Mouse (Mus musculus) liver, embryonic 11.5 days (tissue): Measurements from ENCODE around the gene Rasa2. TPM values are rescaled to one million over a fixed set of nuclear protein-coding genes. Genes with fewer than 3 reads are reported as not detected.
A peak's percentile ranks its signal among the peaks of the same experiment; 100 is the strongest.

Source experiments
- ATAC-seq: fragments of 200-750 bp; cut with Nextera tagmentation; replicated peaks from 2 replicates; pipeline ENCODE4 v1.8.0; 2017; ENCODE audit warnings: moderate number of reproducible peaks, mild to moderate bottlenecking, moderate TSS enrichment, moderate library complexity; ENCODE audit not compliant: low FRiP score
- DNase-seq: peaks from one replicate; pipeline ENCODE4 v3.0.0-alpha.2; 2017; ENCODE audit warnings: low spot score
- H3K27ac ChIP-seq: fragments of 300-500 bp; sonication (generic); 2 replicates; pipeline ENCODE4 v1.5.1; 2014; ENCODE audit warnings: mild to moderate bottlenecking, low read depth, low read length, control low read depth
- H3K27me3 ChIP-seq: fragments of 300-500 bp; sonication (generic); replicated peaks from 2 replicates; pipeline ENCODE4 v1.6.1; 2014; ENCODE audit warnings: low read length, mixed read lengths; ENCODE audit not compliant: control insufficient read depth, insufficient read depth
- H3K36me3 ChIP-seq: fragments of 300-500 bp; sonication (generic); 2 replicates; pipeline ENCODE4 v1.6.1; 2014; ENCODE audit warnings: mild to moderate bottlenecking, low read length, moderate library complexity, mixed read lengths; ENCODE audit not compliant: control insufficient read depth, insufficient read depth
- H3K4me1 ChIP-seq: fragments of 300-500 bp; sonication (generic); replicated peaks from 2 replicates; pipeline ENCODE4 v1.6.1; 2014; ENCODE audit warnings: low read length, mixed read lengths; ENCODE audit not compliant: control insufficient read depth, insufficient read depth
- H3K4me2 ChIP-seq: fragments of 300-500 bp; sonication (generic); 2 replicates; pipeline ENCODE4 v1.6.1; 2014; ENCODE audit warnings: mild to moderate bottlenecking, control low read depth, moderate library complexity
- H3K4me3 ChIP-seq: fragments of 300-500 bp; sonication (generic); 2 replicates; pipeline ENCODE4 v1.5.1; 2014; ENCODE audit warnings: low read depth, low read length, control low read depth
- H3K9ac ChIP-seq: fragments of 300-500 bp; sonication (generic); 2 replicates; pipeline ENCODE4 v1.6.1; 2014; ENCODE audit warnings: low read depth, low read length, control low read depth
- H3K9me3 ChIP-seq: fragments of 300-500 bp; sonication (generic); 2 replicates; pipeline ENCODE4 v1.6.1; 2016; ENCODE audit warnings: low read length, inconsistent platforms, mixed read lengths; ENCODE audit not compliant: control insufficient read depth
- WGBS: fragments of 180-500 bp; shearing (Covaris S2); extraction: QIAGEN DNeasy Blood & Tissue Kit; methylation state at CpG from one replicate; pipeline ENCODE4 v1.1.7; 2014; 5-methylcytosine and 5-hydroxymethylcytosine counted together
- polyA plus RNA-seq: library from polyadenylated mRNA; unstranded; fragments of >200 nt; fragmentation: Nextera tagmentation; extraction: Ambion mirVana; gene quantifications from 2 replicates; pipeline ENCODE4 v1.2.1, GENCODE M21; 2014

Rasa2 gene
- polyA plus RNA-seq, 1 experiment from 2014 or later: 9.7 TPM

DNA sequence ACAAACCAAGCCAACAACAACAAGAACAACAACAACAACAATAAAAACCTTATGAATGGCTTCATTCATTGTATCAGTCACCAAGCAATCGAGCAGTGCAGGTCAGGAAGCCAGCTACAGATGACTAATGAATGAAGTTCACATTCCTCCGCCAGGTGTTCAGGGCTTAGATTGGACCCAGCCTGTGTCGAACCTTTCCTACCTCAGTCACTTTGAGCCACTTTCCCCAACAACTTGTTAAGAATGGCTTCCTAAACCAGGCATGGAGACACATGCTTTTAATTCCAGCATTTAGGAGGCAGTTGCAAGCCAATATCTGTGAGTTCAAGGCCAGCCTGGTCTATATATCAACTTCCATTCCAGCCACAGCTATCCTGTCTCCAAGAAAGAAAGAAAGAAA is 4.5 kb upstream of the Rasa2 start:
- WGBS: 80% methylated on average over 3 of the region's 3 CpGs
- no peak overlapping the region for H3K4me3 ChIP-seq
- ATAC-seq (no peak), DNase-seq (no peak)
- peaks cover 4% of the 10 kb centered on the region; the same call in 1 of the 2 replicates for H3K27me3 ChIP-seq
- H3K9me3 ChIP-seq: no peaks in the 10 kb centered on the region
- no peak overlapping the region for H3K9ac ChIP-seq
- H3K4me2 ChIP-seq: no peak overlapping the region
- H3K27ac ChIP-seq: no peak overlapping the region
- H3K4me1 ChIP-seq: peaks cover 10% of the 10 kb centered on the region
- H3K36me3 ChIP-seq: no peaks in the 10 kb centered on the region

DNA sequence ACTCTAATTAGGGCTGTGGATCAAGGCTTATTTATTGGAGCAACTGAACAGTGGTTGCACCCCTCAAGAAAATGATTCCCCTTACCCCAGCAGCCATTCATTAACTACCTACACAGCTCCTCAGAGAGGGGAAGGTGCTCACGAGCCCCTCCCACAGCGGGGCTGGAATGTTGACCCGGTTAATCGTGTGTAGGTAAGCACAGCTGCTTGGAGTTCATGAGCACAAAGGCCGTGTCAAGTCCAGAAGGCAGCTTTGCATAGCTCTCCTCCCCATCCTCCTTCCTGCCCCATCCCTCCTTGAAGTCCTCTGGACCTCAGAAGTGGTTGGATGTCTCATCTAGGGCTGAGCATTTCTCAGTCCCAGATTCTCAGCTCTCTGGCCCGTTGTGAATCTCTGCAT is 3.8 kb upstream of the Rasa2 start:
- ATAC-seq: no peak
- DNase-seq: no peak
- Histone ChIP-seq H3K9me3 (no peaks in the 10 kb centered on the region), H3K9ac (no peak overlapping the region), H3K4me3 (no peak overlapping the region), H3K36me3 (no peaks in the 10 kb centered on the region), H3K4me2 (no peak overlapping the region), H3K27me3 (peaks cover 4% of the 10 kb centered on the region; the same call in 1 of the 2 replicates), H3K4me1 (peaks cover 10% of the 10 kb centered on the region), H3K27ac (no peak overlapping the region)
- 67% methylated on average over 6 of the region's 6 CpGs for WGBS

DNA sequence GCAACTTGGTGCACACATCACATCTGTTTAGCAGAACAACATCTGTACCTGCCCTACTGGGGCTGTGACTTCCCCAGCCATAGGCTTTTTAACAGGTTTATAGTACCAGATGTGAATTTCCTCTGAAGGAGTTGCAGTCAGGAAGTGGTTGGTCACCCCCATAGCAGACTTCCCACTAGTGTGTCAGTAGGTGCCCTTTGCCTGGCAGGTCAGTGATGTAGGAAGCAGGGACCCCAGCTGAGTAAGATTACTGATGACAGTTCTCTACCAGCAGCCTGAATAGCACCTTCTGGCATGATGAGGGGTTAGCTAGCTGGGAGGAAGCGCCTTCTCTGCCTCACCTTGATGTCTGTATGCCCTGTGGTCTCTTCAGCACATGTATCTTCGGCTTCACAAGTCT is 2.4 kb upstream of the Rasa2 start:
- DNase-seq: no peak
- Histone ChIP-seq H3K4me2 (no peak overlapping the region), H3K27ac (no peak overlapping the region), H3K27me3 (peaks cover 4% of the 10 kb centered on the region; the same call in 1 of the 2 replicates), H3K9ac (no peak overlapping the region), H3K4me1 (peaks cover 7% of the 10 kb centered on the region), H3K9me3 (no peaks in the 10 kb centered on the region), H3K36me3 (no peaks in the 10 kb centered on the region), H3K4me3 (no peak overlapping the region)
- ATAC-seq: no peak
- 81% methylated on average over 2 of the region's 2 CpGs for WGBS

DNA sequence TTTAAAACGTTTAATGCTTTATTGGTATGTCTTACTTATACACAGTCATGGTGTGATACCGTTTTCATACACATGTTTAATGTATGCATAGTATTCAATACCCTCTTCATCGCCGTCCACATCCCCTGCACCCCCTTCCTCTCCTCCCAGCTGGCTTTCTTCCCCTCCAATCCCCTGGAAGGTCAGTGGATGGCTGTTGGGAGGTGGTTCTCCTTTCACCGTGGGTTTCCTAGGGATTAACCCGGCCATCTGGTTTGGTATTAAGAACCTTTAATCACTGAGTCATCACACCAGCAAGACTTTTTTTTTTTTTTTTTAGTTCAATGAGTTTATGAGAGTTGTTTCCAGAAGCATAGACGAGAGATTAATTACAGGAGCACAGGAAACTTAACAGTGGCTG is 1.3 kb upstream of the Rasa2 start:
- 52% methylated on average over 7 of the region's 7 CpGs for WGBS

DNA sequence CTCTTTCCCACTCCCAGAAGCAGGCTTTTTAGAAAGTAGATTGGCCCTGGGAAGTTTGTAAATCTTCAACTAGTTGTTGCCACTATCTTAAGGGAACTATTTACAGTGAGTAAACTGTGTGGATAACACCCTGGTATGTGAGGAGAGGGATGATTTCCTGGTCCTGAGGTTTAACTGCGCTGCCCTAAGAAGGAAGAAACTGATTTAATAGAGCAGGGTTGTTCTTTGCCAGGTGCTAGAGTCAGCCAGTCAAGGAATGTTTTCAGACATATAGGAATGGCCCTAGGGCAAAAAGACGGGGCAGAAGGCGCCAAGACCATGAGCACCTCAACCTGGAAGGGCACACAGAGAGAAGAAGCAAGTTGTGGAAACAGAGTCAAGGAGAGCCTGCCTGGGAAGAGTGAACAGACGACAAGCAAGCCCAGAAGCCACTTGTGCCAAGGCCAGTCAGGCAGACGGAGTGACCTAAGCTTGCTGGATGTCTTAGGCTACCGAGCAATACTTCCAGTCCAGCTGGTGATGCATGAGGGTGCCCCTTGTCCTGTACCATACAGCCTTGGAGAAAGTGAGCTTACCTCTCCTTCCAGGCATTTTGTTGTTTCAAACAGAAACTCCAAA is 765 bp upstream of the Rasa2 start:
- Histone ChIP-seq H3K27me3 (peaks cover 4% of the 10 kb centered on the region; the same call in 1 of the 2 replicates), H3K4me1 (peaks cover 17% of the 10 kb centered on the region), H3K27ac (no peak overlapping the region), H3K4me2 (peak overlapping the region; percentile 93), H3K4me3 (peak overlapping the region; percentile 90), H3K36me3 (no peaks in the 10 kb centered on the region), H3K9me3 (no peaks in the 10 kb centered on the region), H3K9ac (peak overlapping the region; percentile 97)
- DNase-seq (no peak), ATAC-seq (no peak)
- WGBS: 64% methylated on average over 6 of the region's 6 CpGs

More for the DNA sequence above, 1.3 kb upstream of the Rasa2 start:
- Histone ChIP-seq H3K9me3 (no peaks in the 10 kb centered on the region), H3K36me3 (no peaks in the 10 kb centered on the region), H3K27ac (no peak overlapping the region), H3K4me1 (peaks cover 12% of the 10 kb centered on the region), H3K27me3 (peaks cover 4% of the 10 kb centered on the region; the same call in 1 of the 2 replicates), H3K9ac (no peak overlapping the region), H3K4me3 (no peak overlapping the region), H3K4me2 (no peak overlapping the region)
- DNase-seq (no peak), ATAC-seq (no peak)

DNA sequence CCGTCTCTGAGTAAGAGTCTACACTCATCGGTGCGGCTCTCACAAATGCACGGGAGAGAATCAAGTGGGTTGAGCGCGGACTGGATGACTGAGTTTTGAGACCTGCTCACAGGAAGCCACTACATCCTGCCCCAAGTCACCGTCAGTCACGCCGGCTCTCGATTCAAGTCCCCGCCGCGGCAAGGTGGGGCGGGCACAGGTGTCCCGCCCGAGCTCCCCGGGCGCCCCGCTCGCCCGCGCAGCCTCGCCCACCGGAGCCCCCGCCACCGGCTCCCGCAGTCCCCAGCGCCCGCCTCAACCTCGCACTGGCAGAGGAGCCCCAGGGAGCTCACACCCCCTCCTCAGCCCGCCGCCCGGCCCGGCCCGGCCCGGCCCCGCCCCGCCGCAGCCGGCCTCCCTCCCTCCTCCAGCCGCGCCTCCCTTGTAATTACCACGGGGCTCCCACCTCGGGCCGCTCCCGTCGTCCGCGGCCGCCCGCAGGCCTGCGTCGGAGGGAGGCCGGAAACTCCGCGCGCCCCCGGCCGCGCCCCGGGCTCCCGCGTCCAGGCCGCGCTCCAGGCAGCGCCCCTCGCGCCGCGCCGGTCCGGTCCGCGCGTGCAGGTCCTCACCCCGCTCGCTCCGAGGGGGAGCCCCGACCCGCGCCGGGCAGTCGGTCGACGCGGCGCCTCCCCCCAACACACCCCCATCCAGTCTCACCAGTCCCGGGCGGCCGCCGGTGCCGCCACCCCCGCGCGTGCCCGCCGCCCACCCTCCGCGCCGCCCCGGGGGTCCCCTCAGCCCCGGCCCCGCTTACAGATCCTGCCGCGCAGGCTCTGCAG is 637 bp downstream of the Rasa2 start:
- WGBS: under 1% methylated on average over 67 of the region's 105 CpGs
- peak overlapping the region; percentile 97 for H3K9ac ChIP-seq
- H3K27me3 ChIP-seq: peaks cover 4% of the 10 kb centered on the region; the same call in 1 of the 2 replicates
- peak overlapping the region; percentile 93 for H3K4me2 ChIP-seq
- no peaks in the 10 kb centered on the region for H3K9me3 ChIP-seq
- peak overlapping the region; percentile 90 for H3K4me3 ChIP-seq
- ATAC-seq (peak; percentile 73), DNase-seq (peak; percentile 76)
- H3K27ac ChIP-seq: peak overlapping the region; percentile 88
- H3K36me3 ChIP-seq: no peaks in the 10 kb centered on the region
- H3K4me1 ChIP-seq: peaks cover 17% of the 10 kb centered on the region

DNA sequence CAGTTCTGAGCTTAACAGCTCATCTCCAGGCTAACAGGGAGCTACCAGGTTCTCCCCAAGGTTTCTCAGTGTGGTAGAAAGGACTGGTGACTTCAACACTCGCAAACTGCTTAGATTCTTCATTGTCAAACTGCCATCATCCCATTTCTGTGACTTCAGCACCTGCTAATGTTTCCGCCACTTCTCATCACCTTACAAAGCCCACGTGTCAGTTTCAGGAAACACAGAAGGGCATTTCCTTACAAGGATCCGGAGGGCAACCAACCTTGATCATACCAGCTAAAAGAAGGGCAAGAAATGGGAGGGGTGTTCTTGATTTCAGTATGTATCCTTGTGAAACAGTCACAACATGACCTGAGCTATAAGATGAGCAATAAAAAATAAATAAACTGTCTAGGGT is 2.3 kb downstream of the Rasa2 start:
- H3K4me3 ChIP-seq: no peak overlapping the region
- peaks cover 17% of the 10 kb centered on the region for H3K4me1 ChIP-seq
- WGBS: 63% methylated on average over 4 of the region's 4 CpGs
- DNase-seq: no peak
- H3K9ac ChIP-seq: no peak overlapping the region
- no peaks in the 10 kb centered on the region for H3K36me3 ChIP-seq
- no peak overlapping the region for H3K27ac ChIP-seq
- peaks cover 4% of the 10 kb centered on the region; the same call in 1 of the 2 replicates for H3K27me3 ChIP-seq
- no peak overlapping the region for H3K4me2 ChIP-seq
- no peaks in the 10 kb centered on the region for H3K9me3 ChIP-seq
- no peak for ATAC-seq

DNA sequence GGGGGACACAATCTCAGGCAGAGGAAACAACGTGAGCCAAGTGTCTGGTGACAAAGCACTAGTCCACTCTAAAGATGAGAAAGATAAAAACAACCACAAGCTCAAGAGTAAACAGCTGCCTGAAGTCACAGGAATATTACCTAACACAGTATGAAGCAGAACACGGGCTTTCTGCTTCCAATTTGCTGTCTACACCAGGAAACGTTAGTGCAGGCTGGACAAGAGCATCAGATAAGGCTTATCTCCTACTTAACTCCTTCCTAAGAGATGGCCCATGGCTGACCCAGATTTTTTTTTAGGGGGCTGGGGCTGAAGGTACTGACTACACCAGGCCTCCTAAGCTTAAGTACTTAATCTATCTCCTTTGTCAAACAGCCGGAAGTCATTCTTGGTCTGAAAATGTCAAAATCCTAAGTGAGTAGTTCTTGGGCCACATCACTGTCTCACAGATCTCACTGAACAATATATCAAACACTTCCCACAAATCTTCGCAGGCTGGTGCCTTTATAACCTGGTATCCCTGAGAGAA is 3.8 kb downstream of the Rasa2 start:
- WGBS: 15% methylated on average over 5 of the region's 5 CpGs
- no peak overlapping the region for H3K9ac ChIP-seq
- H3K4me1 ChIP-seq: peaks cover 17% of the 10 kb centered on the region

More for the DNA sequence above, 3.8 kb downstream of the Rasa2 start:
- Histone ChIP-seq H3K27ac (no peak overlapping the region), H3K4me2 (no peak overlapping the region), H3K9me3 (no peaks in the 10 kb centered on the region), H3K4me3 (no peak overlapping the region), H3K36me3 (no peaks in the 10 kb centered on the region), H3K27me3 (0 out of 2 replicates have a peak, but pooled peaks cover 4% of the 10 kb centered on the region)
- DNase-seq: no peak
- no peak for ATAC-seq
